Mouse (Mus musculus): ENCODE data around the gene Cyp4a10. TPM values are rescaled to one million over a fixed set of nuclear protein-coding genes. Genes with fewer than 3 reads are reported as not detected.
"Not testable (repeated sequence)": the region's sequence is repeated elsewhere in the genome, so short reads cannot be mapped to it uniquely, and the experiment has no call there.

Cyp4a10 gene
- polyA plus RNA-seq (2021): not detected

DNA sequence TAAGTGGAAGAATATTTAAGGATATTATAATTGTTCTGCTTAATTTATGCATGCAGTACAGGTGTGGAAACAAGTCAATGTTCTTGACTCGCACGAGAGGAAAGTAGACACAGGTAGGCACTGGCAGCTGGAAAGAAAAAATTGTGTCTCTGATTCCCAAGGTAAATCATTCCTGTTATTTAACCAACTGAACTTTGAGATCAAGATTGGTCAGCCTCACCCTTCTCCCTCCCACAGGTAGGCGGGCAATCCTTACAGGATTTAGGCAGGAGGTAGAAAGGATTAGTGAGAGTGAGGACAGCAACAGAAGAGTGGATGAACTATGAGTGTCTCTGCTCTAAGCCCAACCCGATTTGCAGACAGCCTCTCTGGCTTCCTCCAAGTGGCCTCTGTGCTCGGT, at the start of gene Cyp4a10:
Gene Cyp4a10 (plus strand): TSS at position 265 of the 400 bp plus-strand sequence.
- ATAC-seq; DNase-seq (ENCODE audit: low read depth, low spot score); POLR2A ChIA-PET; CTCF ChIA-PET; H3K27me3 ChIP-seq: not testable (repeated sequence)
- in situ Hi-C loops (cut with MboI; ENCODE audit: low pct_unique_long_range_greater_than_20kb): loop anchor here (10.0 kb wide), 1 partner anchor 77 kb away; no protein-coding TSS in a partner anchor

DNA sequence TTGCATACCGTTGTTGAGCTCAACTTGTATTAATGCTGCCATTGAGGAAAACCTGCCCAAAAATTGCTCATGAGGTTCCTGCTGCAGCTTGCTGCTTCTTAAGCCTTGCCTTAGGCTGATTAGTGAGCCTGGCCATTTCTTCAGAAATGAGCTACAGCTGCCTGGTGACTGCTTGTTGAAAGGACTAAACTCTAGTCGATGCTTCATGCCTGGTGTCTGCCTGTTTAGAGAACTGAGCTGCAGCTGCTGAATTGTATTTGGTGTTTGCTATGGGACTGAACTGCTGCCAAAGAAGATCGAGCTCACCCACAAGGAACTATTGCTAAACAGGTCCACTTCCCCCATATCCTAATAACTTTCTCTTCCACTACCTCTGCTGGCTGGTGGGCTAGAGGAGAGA, 44.5 kb upstream of the Cyp4a10 start:
- DNase-seq (ENCODE audit: low read depth, low spot score); CTCF ChIA-PET; ATAC-seq; H3K27me3 ChIP-seq; POLR2A ChIA-PET: not testable (repeated sequence)
- in situ Hi-C loops (cut with MboI; ENCODE audit: low pct_unique_long_range_greater_than_20kb): loop anchor here (10.0 kb wide), 1 partner anchor 109 kb away; no protein-coding TSS in a partner anchor

DNA sequence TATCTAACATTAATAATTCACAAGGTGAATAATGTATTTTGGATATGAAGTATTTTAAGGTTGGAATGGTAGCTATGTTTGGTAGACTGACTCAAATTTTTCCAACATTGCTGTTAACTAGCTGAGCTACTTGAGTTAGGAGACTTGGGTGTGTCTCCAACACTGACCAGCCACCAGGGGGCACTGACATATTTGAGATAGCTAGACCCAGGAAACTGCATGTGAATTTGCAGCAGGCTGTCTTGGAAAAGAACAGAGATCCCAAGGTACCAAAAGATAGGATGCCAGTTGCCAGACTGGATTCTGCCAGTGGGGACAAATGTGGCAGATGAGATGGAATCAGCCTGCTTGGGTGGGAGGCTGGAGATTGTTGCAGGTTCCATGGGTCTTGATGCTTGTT, 42.0 kb upstream of the Cyp4a10 start:
- CTCF ChIA-PET; POLR2A ChIA-PET; ATAC-seq; DNase-seq (ENCODE audit: low read depth, low spot score); H3K27me3 ChIP-seq: not testable (repeated sequence)
- in situ Hi-C loops (cut with MboI; ENCODE audit: low pct_unique_long_range_greater_than_20kb): loop anchor here (10.0 to 25.0 kb wide), 3 partner anchors 111 to 461 kb away; partner anchors contain the start of gene Dmbx1

DNA sequence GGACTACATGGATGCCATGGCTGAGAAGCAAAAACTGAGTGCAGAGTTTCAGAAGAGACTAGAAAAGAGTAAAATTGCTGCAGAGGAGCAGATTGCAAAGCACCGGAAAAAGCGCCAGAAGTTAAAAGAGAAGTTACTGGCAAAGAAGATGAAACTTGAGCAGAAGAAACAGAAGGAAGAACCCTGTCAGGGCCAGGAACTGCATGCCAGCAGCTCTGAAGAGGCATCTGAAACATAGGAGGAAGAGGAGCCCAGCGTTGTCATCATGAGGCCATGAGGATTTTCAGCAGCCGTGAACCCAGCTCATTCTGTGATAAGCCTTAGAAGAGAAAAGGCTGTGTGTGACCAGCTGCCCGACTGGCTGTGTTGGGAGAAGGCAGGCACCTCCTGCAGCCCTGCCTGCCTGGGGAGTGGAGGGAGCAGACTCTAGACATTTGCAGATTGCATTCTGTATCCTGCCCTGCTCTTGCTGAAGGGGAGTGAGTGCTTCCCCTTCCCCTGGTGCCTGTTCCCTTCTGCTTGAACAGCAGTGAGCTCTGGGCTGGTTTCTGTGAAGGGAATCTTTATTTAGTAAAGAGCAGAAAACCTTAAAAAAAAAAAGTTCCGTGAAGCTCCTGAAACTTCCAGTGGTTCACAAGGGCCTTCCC, 36.9 kb upstream of the Cyp4a10 start:
- TF ChIP-seq CTCF (IDR thresholded peaks at IDR 0.05): no peak
- in situ Hi-C loops (cut with MboI; ENCODE audit: low pct_unique_long_range_greater_than_20kb): loop anchor here (25.0 kb wide), 2 partner anchors 231 to 456 kb away; partner anchors contain the start of gene Dmbx1
- DNase-seq (ENCODE audit: low read depth, low spot score) (no peak), ATAC-seq (no peak)
- H3K27me3 ChIP-seq: no peaks in the 10 kb centered on the region
- ChIA-PET POLR2A (no interaction called here), CTCF (no interaction called here)

DNA sequence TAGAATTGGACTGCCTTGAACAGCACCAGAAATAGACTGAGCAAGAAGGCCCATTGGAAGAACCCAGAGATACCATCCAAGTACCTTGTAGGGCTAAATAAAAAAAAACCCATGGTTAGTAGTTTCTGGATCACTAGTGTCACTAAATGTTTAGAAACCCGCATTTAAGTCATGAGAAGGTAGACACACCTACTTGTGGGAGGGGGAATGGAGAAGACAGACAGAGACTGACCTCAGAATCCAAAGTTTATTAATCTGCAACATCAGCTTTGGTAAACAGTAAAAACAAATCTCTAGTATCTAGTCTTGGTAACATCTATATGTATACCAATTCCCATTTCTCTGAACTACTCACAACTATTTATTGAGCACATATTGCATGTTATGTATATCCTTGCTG, 22.1 kb upstream of the Cyp4a10 start, which contains the start of gene Cyp4a14:
Gene Cyp4a14 (minus strand): TSS at position 142 of the 400 bp plus-strand sequence.
- no peaks in the 10 kb centered on the region for H3K27me3 ChIP-seq
- CTCF ChIA-PET: no interaction called here
- DNase-seq (ENCODE audit: low read depth, low spot score) (no peak), ATAC-seq (no peak)
- POLR2A ChIA-PET: no interaction called here
- in situ Hi-C loops (cut with MboI; ENCODE audit: low pct_unique_long_range_greater_than_20kb): loop anchor here (25.0 kb wide), 2 partner anchors 216 to 441 kb away; partner anchors contain the start of gene Dmbx1
- TF ChIP-seq CTCF (IDR thresholded peaks at IDR 0.05): no peak

DNA sequence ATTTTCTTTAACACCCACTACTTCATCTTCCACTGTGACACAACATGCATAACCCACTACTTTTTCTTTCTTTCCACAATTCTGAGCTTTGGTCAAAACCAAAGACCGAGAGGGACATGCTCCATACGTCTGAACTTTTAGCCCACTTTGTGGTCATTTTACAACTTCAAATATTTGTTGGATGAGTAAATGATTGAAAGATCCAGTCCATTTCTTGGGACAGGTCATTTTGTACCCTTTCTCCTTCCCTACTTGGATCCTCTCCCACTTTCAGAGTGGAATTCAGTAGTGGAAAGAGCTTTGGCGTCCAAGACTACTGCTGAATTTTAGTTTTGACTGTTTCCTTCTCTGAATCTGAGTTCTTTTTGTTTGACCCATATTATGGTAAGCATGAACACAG, 20.6 kb upstream of the Cyp4a10 start:
- in situ Hi-C loops (cut with MboI; ENCODE audit: low pct_unique_long_range_greater_than_20kb): loop anchor here (25.0 kb wide), 2 partner anchors 215 to 440 kb away; partner anchors contain the start of gene Dmbx1
- no peak for DNase-seq (ENCODE audit: low read depth, low spot score)
- CTCF ChIA-PET: no interaction called here
- no peaks in the 10 kb centered on the region for H3K27me3 ChIP-seq
- POLR2A ChIA-PET: no interaction called here
- no peak for TF ChIP-seq CTCF (IDR thresholded peaks at IDR 0.05)
- ATAC-seq: no peak

DNA sequence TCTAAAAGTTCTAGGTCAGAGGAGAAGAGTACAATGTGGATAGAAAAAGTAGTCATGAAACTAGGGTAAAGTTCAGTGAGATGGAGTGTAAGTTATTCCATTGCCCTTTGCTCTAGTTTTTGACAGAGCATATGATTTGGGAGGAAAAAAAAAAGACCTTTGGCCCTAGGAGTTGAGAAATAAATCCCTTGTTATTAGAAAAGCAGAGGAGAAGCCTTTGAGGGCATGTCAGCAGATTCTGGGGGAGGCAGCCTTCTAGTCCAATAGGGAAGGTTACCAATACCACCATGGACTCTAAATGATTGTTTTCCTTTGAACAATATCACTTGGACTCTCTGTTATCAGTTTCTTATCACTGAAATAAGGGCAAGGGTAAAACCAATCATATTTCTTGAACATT, 4.1 kb upstream of the Cyp4a10 start:
- CTCF ChIA-PET; ATAC-seq; POLR2A ChIA-PET; DNase-seq (ENCODE audit: low read depth, low spot score); H3K27me3 ChIP-seq: not testable (repeated sequence)
- in situ Hi-C loops (cut with MboI; ENCODE audit: low pct_unique_long_range_greater_than_20kb): loop anchor here (10.0 kb wide), 1 partner anchor 81 kb away; no protein-coding TSS in a partner anchor

DNA sequence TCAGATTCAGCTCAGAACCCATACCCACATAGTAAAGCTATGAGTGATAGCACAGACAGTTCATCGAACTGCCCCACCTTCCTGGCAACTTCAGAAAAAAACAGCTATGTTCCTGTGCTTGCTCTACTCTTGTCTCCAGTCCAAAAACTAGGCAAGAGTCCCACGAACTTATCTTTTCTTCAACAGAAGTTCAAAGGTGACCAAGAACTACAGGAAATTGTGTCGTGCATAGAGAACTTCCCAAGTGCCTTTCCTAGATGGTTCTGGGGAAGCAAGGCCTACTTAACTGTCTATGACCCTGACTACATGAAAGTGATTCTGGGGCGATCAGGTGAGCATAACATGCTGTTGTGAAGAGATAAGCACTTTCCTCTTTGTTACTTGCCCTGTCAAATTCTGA, 1.4 kb downstream of the Cyp4a10 start:
- ATAC-seq (no peak), DNase-seq (ENCODE audit: low read depth, low spot score) (no peak)
- in situ Hi-C loops (cut with MboI; ENCODE audit: low pct_unique_long_range_greater_than_20kb): loop anchor here (10.0 kb wide), 1 partner anchor 75 kb away; no protein-coding TSS in a partner anchor
- ChIA-PET POLR2A (no interaction called here), CTCF (no interaction called here)
- no peak for TF ChIP-seq CTCF (IDR thresholded peaks at IDR 0.05)
- H3K27me3 ChIP-seq: no peaks in the 10 kb centered on the region

DNA sequence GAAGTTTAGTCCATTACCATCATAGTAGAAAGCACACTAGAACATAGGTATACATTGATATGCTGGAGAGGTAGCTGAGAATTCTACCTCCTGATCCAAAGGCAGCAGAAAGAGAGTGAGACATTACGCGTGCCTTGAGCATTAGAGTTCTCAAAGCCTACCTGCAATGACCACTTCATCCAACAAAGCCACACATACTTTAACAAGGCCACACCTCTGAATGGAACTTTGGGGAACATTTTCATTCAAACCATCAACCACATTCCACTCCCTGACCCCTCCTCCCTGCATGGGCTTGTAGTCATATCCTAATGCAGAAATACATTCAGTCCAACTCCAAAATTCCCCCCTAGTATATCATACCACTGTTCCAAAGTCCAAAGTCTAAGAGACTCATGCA, 3.7 kb downstream of the Cyp4a10 start:
- DNase-seq (ENCODE audit: low read depth, low spot score): no peak
- ATAC-seq: no peak
- POLR2A ChIA-PET: no interaction called here
- CTCF ChIA-PET: no interaction called here
- TF ChIP-seq CTCF (IDR thresholded peaks at IDR 0.05): no peak
- in situ Hi-C loops (cut with MboI; ENCODE audit: low pct_unique_long_range_greater_than_20kb): no loop called here
- H3K27me3 ChIP-seq: no peaks in the 10 kb centered on the region

DNA sequence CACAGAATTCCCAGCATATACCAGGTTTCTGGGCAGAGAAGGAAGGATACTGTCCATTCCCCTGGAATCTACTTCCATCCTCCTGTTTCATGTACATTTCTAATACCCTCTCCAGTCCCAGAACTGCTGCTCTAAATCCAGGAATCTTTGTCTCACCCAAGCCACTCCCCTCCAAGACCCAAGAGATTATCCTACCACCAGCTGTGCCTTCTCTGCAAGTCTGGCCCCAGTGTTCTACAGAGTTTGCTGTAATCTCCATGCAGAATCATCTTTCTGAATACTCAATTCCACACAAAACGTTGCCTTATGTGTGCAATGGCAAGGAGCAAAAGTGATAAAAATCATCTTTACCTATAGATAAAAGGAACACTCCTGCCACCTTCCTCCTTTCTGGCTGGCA, 27.0 kb downstream of the Cyp4a10 start:
- no peaks in the 10 kb centered on the region for H3K27me3 ChIP-seq
- in situ Hi-C loops (cut with MboI; ENCODE audit: low pct_unique_long_range_greater_than_20kb): no loop called here
- no peak for ATAC-seq
- ChIA-PET POLR2A (no interaction called here), CTCF (no interaction called here)
- no peak for DNase-seq (ENCODE audit: low read depth, low spot score)
- no peak for TF ChIP-seq CTCF (IDR thresholded peaks at IDR 0.05)

DNA sequence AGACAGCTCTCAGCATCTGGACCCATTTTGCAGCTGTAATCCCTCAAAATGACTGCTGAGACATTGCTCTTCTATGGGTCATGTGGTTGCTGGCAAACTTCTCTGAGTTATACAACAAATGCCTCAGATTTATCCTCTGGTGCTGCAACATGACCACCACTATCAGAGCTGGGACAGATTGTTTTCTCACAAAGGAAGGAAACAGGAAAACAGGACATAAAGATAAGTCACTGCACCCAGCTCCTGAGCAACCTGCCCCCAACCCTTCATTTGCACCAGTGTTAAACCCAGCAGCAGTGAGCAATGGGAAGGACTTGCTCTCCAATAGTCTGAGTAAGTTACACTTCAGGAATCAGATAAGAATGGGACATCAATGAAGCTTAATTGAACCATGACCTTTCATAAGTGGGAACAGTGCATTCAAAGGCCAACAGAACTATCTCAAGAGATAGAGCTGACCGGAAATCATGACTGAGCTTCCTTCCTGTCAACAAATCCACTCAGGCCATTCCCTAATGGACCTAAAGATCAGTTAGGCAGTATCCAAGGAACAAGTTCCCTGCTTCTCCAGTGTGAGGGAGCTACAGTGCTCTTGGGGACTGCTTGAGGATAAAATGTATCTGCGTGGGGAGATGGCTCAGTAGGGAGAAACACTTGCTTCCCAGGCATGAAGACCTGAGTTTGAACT, 28.2 kb downstream of the Cyp4a10 start:
- TF ChIP-seq CTCF (IDR thresholded peaks at IDR 0.05): no peak
- ATAC-seq (no peak), DNase-seq (ENCODE audit: low read depth, low spot score) (no peak)
- ChIA-PET POLR2A (no interaction called here), CTCF (no interaction called here)
- H3K27me3 ChIP-seq: no peaks in the 10 kb centered on the region
- in situ Hi-C loops (cut with MboI; ENCODE audit: low pct_unique_long_range_greater_than_20kb): no loop called here

Data from Patski (cell line).